Mouse (Mus musculus) cerebellum, postnatal 10 days (tissue): ENCODE data around the gene Olfr816.
"Not testable (repeated sequence)": the region's sequence is repeated elsewhere in the genome, so short reads cannot be mapped to it uniquely, and the experiment has no call there.

ENCODE experiments used
- DNase-seq, 2 experiments: peaks; one replicate each; pipeline ENCODE4 v3.0.0; 2021; ENCODE audit warnings: mixed read lengths in 2 of 2

The Olfr816 gene

DNA sequence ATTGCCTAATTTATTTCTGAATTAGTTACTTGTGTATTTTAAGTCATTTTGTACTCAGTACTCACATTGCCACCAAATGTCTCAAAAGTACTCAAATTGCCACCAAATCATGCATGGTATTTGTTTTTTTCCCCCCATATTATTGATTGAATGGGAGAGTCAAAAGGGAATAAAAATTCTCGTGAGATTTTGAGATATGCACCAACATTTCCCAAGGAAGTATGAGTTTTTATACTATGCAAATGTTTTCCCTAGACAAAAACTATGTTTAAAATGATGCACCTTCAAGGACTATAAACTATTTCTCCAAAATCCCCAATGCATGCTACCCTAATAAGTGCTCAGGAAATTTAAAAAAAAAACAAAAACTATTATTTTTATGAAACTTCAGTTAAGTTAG lies at the start of gene Olfr816:
Olfr816 (minus strand) TSS at position 101 of the 400 bp plus-strand sequence.
- no peak for DNase-seq

DNA sequence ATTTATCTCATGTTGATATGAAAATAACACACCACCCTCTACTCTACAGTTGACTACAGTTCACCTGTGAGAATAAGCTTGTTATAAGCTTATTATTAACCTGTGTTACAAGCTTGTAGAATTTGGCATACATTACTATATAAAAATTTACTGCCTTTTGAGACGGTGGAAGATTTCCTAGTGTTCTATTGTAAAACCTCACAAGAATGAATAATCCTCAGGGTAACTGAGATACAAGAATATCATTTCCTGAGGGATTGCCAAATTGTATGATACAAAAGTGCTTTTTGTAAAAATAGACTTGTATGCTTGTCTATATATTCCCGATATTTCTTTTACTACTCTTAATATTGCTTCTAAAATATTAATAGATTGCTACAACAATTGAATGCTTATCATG lies 33.6 kb upstream of the Olfr816 start, which contains the start of gene Olfr818:
Olfr818 (minus strand) TSS at position 101 of the 400 bp plus-strand sequence.
- DNase-seq, result no peak

DNA sequence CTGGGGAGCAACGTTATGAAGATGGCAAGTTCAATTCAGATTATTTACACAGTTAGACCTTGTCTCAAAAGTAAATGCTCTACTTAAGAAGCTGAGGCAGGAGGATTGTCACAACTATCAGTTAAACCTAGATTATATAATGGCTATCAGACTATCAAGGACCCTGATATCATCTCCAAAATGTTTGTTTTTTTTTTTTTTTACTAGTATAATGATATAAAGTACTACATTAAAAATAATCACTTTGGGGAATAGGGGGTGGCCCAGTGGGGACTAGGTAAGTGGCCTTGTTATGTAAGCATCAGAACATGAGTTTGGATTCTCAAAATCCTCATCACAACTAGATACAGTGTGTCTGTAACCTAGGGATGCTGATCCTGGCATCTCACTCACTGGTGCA lies 9.6 kb downstream of the Olfr816 start, which contains the start of gene Olfr815:
Olfr815 (minus strand) TSS at position 101 of the 400 bp plus-strand sequence.
- DNase-seq, result not testable (repeated sequence)

DNA sequence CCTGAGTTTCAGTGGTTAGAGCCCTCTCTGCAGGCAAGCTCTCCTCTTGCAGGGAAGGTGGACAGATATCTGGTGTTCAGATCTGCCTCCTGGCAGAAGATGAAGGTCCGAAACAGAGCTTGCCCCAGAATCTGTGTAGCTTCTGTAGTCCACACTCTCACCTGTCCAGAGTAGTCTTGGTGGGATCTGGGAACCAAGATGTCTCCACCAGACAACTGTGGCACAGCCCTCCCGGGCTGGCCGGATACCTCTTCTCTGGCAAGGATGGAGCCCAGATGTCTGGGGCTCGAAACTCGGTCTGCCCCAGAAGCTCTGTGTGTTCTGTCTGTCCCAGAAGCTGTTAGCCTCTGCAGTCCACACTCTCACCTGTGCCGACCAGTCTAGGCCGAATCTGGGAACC lies 29.5 kb downstream of the Olfr816 start:
- no peak for DNase-seq

DNA sequence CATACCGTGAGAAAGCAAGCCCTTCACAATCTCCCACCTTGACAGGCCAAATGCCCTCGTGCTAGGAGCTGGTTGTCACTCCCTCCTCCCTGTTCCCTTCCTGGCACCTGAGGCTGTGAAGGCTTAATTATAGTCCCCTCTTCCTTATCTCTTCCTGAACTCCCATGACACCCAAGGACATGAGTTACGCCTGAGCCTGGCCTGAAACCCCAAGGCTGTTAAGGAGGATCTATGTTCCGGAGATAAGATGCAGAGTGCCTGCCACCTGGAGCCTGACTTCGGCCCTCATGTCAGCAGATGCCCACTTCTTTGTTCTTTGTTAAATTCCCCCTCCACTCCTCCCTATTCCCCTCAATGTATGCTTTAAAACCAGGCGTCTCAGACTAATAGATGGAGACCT lies 29.9 kb downstream of the Olfr816 start:
- not testable (repeated sequence) for DNase-seq

DNA sequence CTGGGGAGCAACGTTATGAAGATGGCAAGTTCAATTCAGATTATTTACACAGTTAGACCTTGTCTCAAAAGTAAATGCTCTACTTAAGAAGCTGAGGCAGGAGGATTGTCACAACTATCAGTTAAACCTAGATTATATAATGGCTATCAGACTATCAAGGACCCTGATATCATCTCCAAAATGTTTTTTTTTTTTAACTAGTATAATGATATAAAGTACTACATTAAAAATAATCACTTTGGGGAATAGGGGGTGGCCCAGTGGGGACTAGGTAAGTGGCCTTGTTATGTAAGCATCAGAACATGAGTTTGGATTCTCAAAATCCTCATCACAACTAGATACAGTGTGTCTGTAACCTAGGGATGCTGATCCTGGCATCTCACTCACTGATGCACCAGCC lies 35.6 kb downstream of the Olfr816 start, which contains the start of gene Olfr814:
Olfr814 (minus strand) TSS at position 101 of the 400 bp plus-strand sequence.
- not testable (repeated sequence) for DNase-seq
